Mouse (Mus musculus) T-helper 2 cell (primary cell): ENCODE measurements around the gene Ppard.

ENCODE experiments used
- in situ Hi-C: fragments of 300-600 bp; cut with MboI, MseI; formaldehyde crosslinking; loops from one replicate; pipeline ENCODE4 v1.15.1; 2025; ENCODE audit warnings: high pct_unique_total_duplicates

Gene Ppard

GRCm38 (mm10) chr17:28332113-28332914 lies 99.8 kb downstream of the Ppard start:
- in situ Hi-C loops: no loop called here

DNA sequence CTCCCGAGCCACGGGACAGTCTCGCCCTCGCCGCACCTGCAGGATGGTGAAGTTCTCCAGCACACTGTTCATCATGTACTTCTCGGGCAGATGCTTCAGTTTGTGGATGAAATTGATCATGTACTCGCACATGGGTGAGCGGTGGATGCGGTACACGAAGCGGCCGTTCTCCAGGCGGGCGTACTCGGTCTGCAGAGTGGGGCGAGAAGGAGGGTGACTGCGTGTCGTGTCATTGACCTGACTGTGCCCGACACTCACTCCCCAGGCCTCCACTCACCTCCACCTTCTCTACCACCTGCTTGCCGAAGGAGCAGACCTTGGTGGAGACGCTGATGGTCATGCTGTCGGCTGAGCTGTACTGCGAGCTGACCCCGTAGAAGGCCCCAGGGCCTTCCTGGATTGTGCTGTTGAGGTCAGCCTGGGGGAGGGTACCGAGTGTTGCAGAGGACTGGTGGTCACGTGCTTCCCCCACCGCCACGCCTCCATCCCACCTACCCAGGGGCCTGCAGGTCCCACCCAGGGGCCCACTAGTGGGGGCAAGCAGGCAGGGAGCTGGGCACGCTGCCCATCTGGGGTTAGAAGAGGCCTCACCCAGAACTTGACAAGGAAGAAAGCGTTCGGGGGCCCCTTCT lies 100.5 kb downstream of the Ppard start:
- in situ Hi-C loops: no loop called here

- in situ Hi-C loops: no loop called here
Observed at GRCm38 (mm10) chr17:28335267-28335666, 102.8 kb downstream of the Ppard start.

DNA sequence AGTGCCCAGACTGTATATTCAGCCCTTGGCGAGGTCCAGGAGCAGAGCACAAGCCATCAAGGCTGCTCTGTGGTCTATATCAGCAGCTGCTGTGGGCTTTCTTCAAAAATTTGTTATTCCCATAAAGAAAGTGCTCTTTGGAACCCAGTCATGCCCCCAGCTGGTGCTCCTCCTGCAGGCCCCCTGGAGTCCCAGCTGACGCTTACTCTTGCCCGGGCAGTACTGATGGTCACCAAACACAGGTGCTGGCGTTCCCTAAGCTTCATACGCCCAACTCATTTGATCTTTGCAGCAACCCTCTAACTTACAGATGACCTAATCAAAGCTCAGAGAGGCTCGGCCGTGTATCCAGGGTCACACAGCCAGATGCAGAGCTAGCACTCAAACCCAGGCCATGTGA lies 105.0 kb downstream of the Ppard start:
- in situ Hi-C loops: no loop called here

- in situ Hi-C loops: no loop called here
Observed at GRCm38 (mm10) chr17:28340578-28340977, 108.1 kb downstream of the Ppard start.

GRCm38 (mm10) chr17:28341091-28341490 lies 108.6 kb downstream of the Ppard start:
- in situ Hi-C loops: no loop called here

- in situ Hi-C loops: no loop called here
Observed at GRCm38 (mm10) chr17:28344050-28344607, 111.6 kb downstream of the Ppard start.

DNA sequence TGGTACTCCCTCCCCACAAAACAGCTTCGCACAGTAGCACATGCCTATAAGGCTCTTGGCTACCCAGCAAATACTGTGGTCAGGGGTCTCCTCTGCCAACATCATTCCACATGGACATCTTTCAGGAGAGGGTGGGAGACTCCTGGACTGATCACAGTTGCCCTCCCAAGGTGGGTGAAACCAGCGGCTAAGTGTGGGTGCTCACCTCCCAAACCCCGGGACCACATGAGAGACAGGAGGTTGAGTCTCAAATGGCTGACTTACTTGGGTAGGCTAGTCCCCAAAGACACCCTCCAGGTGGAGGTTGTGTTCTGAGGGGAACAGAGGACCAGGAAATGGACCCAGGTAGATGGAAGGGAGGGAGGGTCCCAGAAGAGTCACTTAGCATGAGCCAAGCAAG lies 112.2 kb downstream of the Ppard start:
- in situ Hi-C loops: no loop called here

DNA sequence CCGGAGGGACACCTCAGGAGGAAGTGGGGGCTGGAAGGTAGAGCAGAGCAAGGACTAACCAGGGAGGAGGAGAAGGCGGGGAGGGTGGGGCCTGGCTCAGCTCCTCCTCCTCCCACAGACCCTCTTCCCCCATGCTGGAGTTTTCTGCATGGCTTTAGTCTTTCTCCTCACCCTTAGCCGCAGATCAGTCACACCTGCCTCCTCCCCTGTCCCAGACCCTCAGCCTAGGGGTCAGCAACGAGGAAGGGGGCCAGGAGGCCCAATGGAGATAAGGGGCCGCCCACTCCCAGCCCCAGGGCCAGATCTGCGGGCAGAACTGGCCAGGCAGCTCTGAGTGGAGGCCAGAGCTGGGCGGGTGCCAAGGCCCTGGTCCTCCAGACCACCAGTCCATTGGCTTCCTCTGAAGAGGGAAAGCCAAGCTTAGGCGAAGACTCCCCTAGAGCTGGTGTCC lies 112.8 kb downstream of the Ppard start:
- in situ Hi-C loops: no loop called here

GRCm38 (mm10) chr17:28345882-28346281 lies 113.4 kb downstream of the Ppard start:
- in situ Hi-C loops: no loop called here

DNA sequence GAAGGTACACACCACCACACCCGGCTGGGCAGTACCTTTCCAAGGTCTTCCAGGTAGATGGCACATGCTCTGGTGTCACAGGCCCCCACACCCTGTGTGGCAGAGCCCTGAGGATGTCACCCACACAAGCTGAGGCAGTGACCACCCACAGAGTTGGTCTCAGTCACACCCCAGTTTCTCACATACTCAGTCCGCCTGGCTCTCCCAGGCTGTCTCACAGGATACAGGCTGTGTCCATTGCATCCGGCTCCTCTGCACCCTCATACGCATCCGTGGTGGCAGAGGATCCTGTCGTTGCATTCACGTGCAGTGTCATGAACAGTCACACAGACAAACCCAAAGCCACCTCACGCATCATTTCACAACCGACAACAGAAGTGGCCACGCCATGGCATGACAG lies 114.8 kb downstream of the Ppard start:
- in situ Hi-C loops: no loop called here

GRCm38 (mm10) chr17:28348211-28348610 lies 115.7 kb downstream of the Ppard start:
- in situ Hi-C loops: no loop called here

GRCm38 (mm10) chr17:28349264-28349880 lies 116.9 kb downstream of the Ppard start:
- in situ Hi-C loops: no loop called here

DNA sequence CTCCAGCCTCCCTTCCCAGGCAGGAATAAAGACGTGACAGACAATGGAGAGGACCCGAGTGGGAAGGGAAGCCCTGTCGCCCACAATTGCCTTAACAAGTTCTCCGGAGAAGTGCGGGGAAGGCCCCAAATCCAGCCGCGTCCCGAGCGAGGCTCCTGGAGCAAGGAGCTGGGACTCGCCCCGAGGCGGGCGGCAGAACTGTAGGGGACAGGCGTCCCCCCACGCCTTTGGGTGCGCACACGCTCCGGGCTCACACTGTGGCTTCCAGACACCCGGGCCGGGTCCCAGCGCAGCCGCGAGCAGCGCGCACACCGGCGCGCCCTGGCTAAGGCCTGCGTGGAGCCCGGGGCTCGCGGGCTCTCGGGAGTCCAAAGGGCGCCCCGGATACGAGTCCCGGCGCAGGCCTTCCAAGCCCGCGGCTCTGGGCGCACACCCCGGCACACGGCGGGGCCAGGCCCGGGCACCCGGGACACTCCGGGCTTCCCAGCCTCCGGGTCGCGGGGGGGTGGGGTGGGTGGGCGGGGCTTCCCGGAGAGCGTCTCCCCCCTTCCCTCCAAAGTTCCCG lies 117.5 kb downstream of the Ppard start:
- in situ Hi-C loops: no loop called here

DNA sequence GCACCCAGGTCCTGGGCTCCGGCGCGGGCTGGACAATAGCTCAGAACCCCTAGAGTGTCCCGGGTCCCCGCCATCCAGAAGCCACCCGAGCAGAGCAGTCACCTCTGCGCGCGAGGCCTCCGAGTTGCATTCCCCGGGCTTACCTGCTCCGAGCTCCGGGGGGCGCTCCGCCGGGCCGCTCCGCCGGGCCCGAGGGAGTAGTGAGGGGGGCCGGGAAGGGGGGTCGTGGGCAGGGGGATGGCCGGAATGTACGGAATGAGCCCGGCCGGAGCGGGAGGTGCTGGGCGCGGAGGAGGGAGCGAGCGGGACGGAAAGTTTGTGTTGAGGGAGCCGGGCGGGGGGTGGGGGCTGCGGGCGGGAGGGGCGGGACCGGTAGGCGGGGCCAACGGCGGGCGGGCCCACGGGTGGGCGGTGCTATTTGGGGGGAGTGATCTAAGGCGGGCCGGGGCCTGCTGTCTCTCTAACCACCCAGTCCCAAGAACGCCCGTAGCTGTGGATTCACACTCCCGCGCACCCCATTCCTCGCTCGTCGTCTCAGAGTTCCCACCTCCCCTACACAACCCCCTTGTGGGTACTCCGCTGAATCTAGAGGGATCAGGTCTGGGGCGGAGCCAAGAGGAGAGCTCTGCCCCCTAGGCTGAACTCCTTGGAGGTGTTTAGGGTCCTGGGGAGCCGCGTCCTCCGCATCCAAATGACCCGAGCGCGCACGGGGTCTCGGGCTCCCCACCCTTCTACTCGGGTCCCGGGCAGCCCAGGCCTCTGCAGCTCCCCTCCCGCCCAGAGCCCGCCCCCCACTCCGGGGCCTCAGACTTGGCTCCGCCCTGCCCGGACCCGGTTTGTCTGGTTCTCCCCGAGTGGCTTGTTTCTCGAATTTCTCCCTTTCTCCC lies 118.2 kb downstream of the Ppard start, which contains the start of gene Tead3:
TSS of gene Tead3 (minus strand) at position 352 of the 887 bp plus-strand sequence.
- in situ Hi-C loops: no loop called here
